Mouse (Mus musculus): ENCODE measurements around the gene Shoc2.

GRCm38 (mm10) chr19:53929218-53929617 lies 14.9 kb upstream of the Shoc2 start:
- no peak for TF ChIP-seq CTCF (IDR thresholded peaks at IDR 0.05)
- no peak for TF ChIP-seq EP300 (IDR thresholded peaks at IDR 0.05; ENCODE audit: insufficient read depth, low read depth, low read length)
